Mouse (Mus musculus) urinary bladder, postnatal 36 days (tissue): Measurements from ENCODE around the gene Gm20388.
"Not testable (repeated sequence)": the region's sequence is repeated elsewhere in the genome, so short reads cannot be mapped to it uniquely, and the experiment has no call there.

ENCODE experiments used
- DNase-seq, 2 experiments: peaks; one replicate each; pipeline ENCODE4 v3.0.0; 2022; ENCODE audit warnings: low spot score in 2 of 2, mixed read lengths in 1 of 2

Gene Gm20388

GRCm38 (mm10) chr8:123428939-123429721 is 3518.5 kb downstream of the Gm20388 start:
- DNase-seq: no peak

- not testable (repeated sequence) for DNase-seq
Measured at GRCm38 (mm10) chr8:123429722-123430013, 3519.0 kb downstream of the Gm20388 start.

GRCm38 (mm10) chr8:123430936-123431335 is 3520.3 kb downstream of the Gm20388 start:
- not testable (repeated sequence) for DNase-seq

GRCm38 (mm10) chr8:123431616-123432365 is 3521.2 kb downstream of the Gm20388 start:
- DNase-seq: no peak

GRCm38 (mm10) chr8:123432381-123432780 is 3521.7 kb downstream of the Gm20388 start:
- no peak for DNase-seq

- not testable (repeated sequence) for DNase-seq
Measured at GRCm38 (mm10) chr8:123433241-123433974, 3522.8 kb downstream of the Gm20388 start.

GRCm38 (mm10) chr8:123441788-123442187 is 3531.1 kb downstream of the Gm20388 start:
- DNase-seq: no peak

GRCm38 (mm10) chr8:123442351-123442750 is 3531.7 kb downstream of the Gm20388 start:
- DNase-seq: no peak

- peak; percentile 92 for DNase-seq
Measured at GRCm38 (mm10) chr8:123442871-123443575, 3532.4 kb downstream of the Gm20388 start.

- DNase-seq: no peak
Measured at GRCm38 (mm10) chr8:123443576-123443921, 3532.9 kb downstream of the Gm20388 start.

- DNase-seq: no peak
Measured at GRCm38 (mm10) chr8:123444131-123444530, 3533.5 kb downstream of the Gm20388 start.

- no peak for DNase-seq
Measured at GRCm38 (mm10) chr8:123445981-123446380, 3535.3 kb downstream of the Gm20388 start.

- DNase-seq: no peak
Measured at GRCm38 (mm10) chr8:123446799-123447198, 3536.2 kb downstream of the Gm20388 start.

GRCm38 (mm10) chr8:123450783-123451182 is 3540.1 kb downstream of the Gm20388 start:
- no peak for DNase-seq

GRCm38 (mm10) chr8:123451747-123452146 is 3541.1 kb downstream of the Gm20388 start:
- DNase-seq: not testable (repeated sequence)

GRCm38 (mm10) chr8:123452149-123452548 is 3541.5 kb downstream of the Gm20388 start:
- DNase-seq: no peak

- no peak for DNase-seq
Measured at GRCm38 (mm10) chr8:123453291-123453690, 3542.7 kb downstream of the Gm20388 start.

GRCm38 (mm10) chr8:123453951-123454350 is 3543.3 kb downstream of the Gm20388 start:
- no peak for DNase-seq

GRCm38 (mm10) chr8:123454559-123454958 is 3543.9 kb downstream of the Gm20388 start:
- no peak for DNase-seq

GRCm38 (mm10) chr8:123463651-123464050 is 3553.0 kb downstream of the Gm20388 start:
- no peak for DNase-seq

GRCm38 (mm10) chr8:123467476-123467875 is 3556.8 kb downstream of the Gm20388 start:
- DNase-seq: no peak

GRCm38 (mm10) chr8:123472991-123473390 is 3562.3 kb downstream of the Gm20388 start:
- DNase-seq: not testable (repeated sequence)
